Mouse (Mus musculus): ENCODE results near the gene Cdk5rap2.

DNA sequence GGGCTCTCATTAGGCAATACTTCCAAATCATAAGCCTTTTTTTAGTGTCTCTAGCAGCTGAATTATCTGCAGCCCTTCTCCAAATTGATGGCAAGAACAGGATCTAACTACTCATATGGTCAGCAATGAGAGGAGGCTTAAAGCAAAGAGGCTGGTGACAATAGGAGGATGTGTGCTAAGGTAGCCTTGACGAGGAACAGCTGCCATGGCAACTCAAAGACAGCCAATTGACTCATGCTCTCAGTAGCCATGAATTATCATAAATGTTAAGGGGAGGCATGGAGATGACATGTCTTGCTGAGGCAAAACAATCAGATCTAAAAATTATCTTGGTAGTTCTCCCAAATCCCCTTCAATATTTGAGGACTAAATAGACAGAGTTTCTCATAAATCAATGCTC, 82.8 kb downstream of the Cdk5rap2 start:
- no peak for TF ChIP-seq CTCF (IDR thresholded peaks at IDR 0.05; ENCODE audit: borderline replicate concordance, insufficient read depth, low read depth, low read length)
- no peak for TF ChIP-seq POLR2A (IDR thresholded peaks at IDR 0.05; ENCODE audit: borderline replicate concordance, insufficient read depth, low read length)

All from cerebellum, adult 2 months (tissue).